Mouse (Mus musculus): ENCODE measurements around the gene Dst.

DNA sequence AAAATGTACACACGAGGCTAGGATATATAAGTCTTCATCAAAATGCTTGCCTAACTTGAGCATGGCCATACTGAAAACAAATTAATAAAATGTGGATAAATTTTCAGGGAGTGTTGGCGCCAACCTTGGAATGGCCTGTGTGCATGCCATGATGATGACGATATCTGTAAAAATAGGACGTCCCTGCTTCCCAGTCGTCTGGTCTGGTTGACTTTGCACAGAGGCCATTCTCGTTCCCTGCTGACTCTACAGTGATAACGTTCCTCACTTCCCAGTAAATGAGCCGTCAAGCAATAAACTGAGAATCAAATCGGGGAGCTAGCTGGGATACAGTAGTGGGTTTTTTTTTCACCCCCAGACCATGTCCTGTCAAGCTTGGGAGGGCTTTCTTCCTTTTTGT is 221.7 kb downstream of the Dst start:
- TF ChIP-seq EP300 (IDR thresholded peaks at IDR 0.05; ENCODE audit: low read length) (no peak), UBTF (IDR thresholded peaks at IDR 0.05; ENCODE audit: low read depth, low read length) (no peak), BHLHE40 (IDR thresholded peaks at IDR 0.05; ENCODE audit: low read depth, low read length) (no peak), CTCF (conservative IDR thresholded peaks at IDR 0.05 in 1 of 2, IDR thresholded peaks at IDR 0.05 in 1 of 2; ENCODE audit: low read depth in 2 of 2, low read length in 2 of 2) (no peak), KAT2A (IDR thresholded peaks at IDR 0.05; ENCODE audit: insufficient replicate concordance, low read length) (no peak), JUND (conservative IDR thresholded peaks at IDR 0.05; ENCODE audit: low read depth, low read length) (no peak)
